Mouse (Mus musculus) heart, embryonic 15.5 days (tissue): Measurements from ENCODE around the gene Podn. TPM values are rescaled to one million over a fixed set of nuclear protein-coding genes. Genes with fewer than 3 reads are reported as not detected.

Source experiments
- ATAC-seq: fragments of 200-750 bp; cut with Nextera tagmentation; replicated peaks from 2 replicates; pipeline ENCODE4 v1.8.0; 2017; ENCODE audit warnings: low read depth, moderate TSS enrichment; ENCODE audit not compliant: insufficient number of reproducible peaks, insufficient read depth, low FRiP score
- H3K27ac ChIP-seq: fragments of 300-500 bp; sonication (generic); 2 replicates; pipeline ENCODE4 v1.5.1; 2015; ENCODE audit warnings: mild to moderate bottlenecking, inconsistent platforms
- H3K27me3 ChIP-seq: fragments of 300-500 bp; sonication (generic); 2 replicates; pipeline ENCODE4 v1.6.1; 2015; ENCODE audit warnings: inconsistent platforms
- H3K36me3 ChIP-seq: fragments of 300-500 bp; sonication (generic); 2 replicates; pipeline ENCODE4 v1.6.1; 2015; ENCODE audit warnings: mild to moderate bottlenecking, inconsistent platforms
- H3K4me1 ChIP-seq: fragments of 300-500 bp; sonication (generic); replicated peaks from 2 replicates; pipeline ENCODE4 v1.6.1; 2015; ENCODE audit warnings: inconsistent platforms
- H3K4me2 ChIP-seq: fragments of 300-500 bp; sonication (generic); 2 replicates; pipeline ENCODE4 v1.6.1; 2015; ENCODE audit warnings: inconsistent platforms, mild to moderate bottlenecking, moderate library complexity
- H3K4me3 ChIP-seq: fragments of 300-500 bp; sonication (generic); 2 replicates; pipeline ENCODE4 v1.5.1; 2015; ENCODE audit warnings: mild to moderate bottlenecking, inconsistent platforms
- H3K9ac ChIP-seq: fragments of 300-500 bp; sonication (generic); 2 replicates; pipeline ENCODE4 v1.6.1; 2015; ENCODE audit warnings: mild to moderate bottlenecking, inconsistent platforms
- H3K9me3 ChIP-seq: fragments of 300-500 bp; sonication (generic); replicated peaks from 2 replicates; pipeline ENCODE4 v1.6.1; 2016; ENCODE audit warnings: inconsistent platforms
- WGBS: fragments of 180-500 bp; shearing (Covaris S2); methylation state at CpG from one replicate; pipeline ENCODE4 v1.1.7; 2015; ENCODE audit warnings: mixed read lengths; 5-methylcytosine and 5-hydroxymethylcytosine counted together
- polyA plus RNA-seq: library from polyadenylated mRNA; unstranded; fragments of >200 nt; fragmentation: Nextera tagmentation; extraction: Ambion mirVana; gene quantifications from 2 replicates; pipeline ENCODE4 v1.2.1, GENCODE M21; 2015

The Podn gene
- polyA plus RNA-seq, 1 experiment from 2014 or later: 0.26 TPM

DNA sequence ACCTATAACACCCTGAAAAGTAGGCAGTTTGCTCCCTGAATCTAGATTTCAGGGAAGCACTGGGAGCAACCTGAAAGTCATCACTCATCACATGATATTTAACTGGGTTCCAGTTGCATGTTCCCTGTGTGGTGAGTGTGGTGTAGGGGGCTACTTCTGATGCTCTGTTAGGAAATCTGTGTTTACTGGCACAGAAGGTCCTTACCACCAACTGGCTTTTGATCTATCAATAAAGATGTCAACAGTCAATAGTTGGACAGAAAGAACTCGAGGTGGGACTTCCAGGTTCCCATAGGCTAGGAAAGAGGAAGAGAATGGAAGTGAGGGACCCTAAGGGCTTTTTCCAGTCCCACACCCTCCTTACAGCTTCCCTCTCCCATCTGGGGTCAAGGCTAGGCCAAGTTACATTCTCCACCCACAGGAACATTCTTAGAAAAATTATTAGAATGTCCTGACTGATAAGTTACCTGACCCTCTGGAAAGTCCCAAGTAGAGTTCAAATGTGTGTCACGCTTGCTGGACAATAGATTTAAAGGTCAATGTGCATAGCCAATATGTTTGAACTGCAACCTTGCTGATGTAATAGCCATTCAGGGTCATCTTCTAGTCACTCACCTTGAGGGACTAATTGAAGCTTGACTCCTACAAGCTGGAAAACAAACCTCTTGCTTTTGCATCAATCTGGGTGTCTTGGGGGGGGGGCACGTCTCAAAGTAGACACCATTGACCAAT is 18.9 kb downstream of the Podn start:
- Histone ChIP-seq H3K4me1 (no peaks in the 10 kb centered on the region), H3K27ac (no peak overlapping the region), H3K9ac (no peak overlapping the region), H3K4me2 (no peak overlapping the region), H3K4me3 (no peak overlapping the region), H3K9me3 (no peaks in the 10 kb centered on the region), H3K27me3 (no peaks in the 10 kb centered on the region), H3K36me3 (no peaks in the 10 kb centered on the region)
- 78% methylated on average over 3 of the region's 3 CpGs for WGBS
- ATAC-seq: no peak

GRCm38 (mm10) chr4:108074204-108074823 is 21.9 kb downstream of the Podn start:
- ATAC-seq: no peak
- no peak overlapping the region for H3K4me3 ChIP-seq
- no peak overlapping the region for H3K9ac ChIP-seq
- H3K36me3 ChIP-seq: no peaks in the 10 kb centered on the region
- no peaks in the 10 kb centered on the region for H3K9me3 ChIP-seq
- no peaks in the 10 kb centered on the region for H3K27me3 ChIP-seq
- peaks cover 14% of the 10 kb centered on the region for H3K4me1 ChIP-seq
- no peak overlapping the region for H3K4me2 ChIP-seq
- no peak overlapping the region for H3K27ac ChIP-seq
- WGBS: 83% methylated on average over 3 of the region's 3 CpGs

DNA sequence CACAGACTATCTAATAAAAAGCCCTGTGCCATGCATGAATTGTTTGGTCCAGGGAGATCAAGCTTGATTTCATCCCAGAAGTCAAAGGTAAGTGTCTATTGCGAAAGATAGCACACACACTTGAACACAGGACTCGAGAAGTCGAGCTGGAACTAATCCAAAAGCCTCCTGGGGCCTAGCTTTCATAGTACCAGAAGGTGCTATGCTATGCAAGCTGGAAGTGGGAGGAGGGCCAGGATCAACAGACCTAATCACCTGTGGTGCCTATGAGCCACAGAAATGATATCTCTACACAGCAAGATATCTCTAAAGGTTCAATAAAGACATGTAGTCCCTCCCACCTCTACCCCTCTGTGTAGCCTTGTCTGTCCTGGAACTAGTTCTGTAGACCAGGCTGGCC is 24.2 kb downstream of the Podn start:
- Histone ChIP-seq H3K4me2 (no peak overlapping the region), H3K36me3 (no peaks in the 10 kb centered on the region), H3K9ac (no peak overlapping the region), H3K27me3 (no peaks in the 10 kb centered on the region), H3K9me3 (no peaks in the 10 kb centered on the region), H3K4me1 (peaks cover 16% of the 10 kb centered on the region), H3K4me3 (no peak overlapping the region), H3K27ac (no peak overlapping the region)
- WGBS: 88% methylated on average over 3 of the region's 3 CpGs
- no peak for ATAC-seq

- H3K4me1 ChIP-seq: peaks cover 16% of the 10 kb centered on the region
- H3K4me2 ChIP-seq: peak overlapping the region; percentile 72
- H3K9me3 ChIP-seq: no peaks in the 10 kb centered on the region
- H3K4me3 ChIP-seq: peak overlapping the region; percentile 70
- ATAC-seq: peak; percentile 95
- no peaks in the 10 kb centered on the region; the same call in 1 of the 2 replicates for H3K36me3 ChIP-seq
- H3K27ac ChIP-seq: peak overlapping the region; percentile 56
- no peaks in the 10 kb centered on the region for H3K27me3 ChIP-seq
- peak overlapping the region; percentile 54 for H3K9ac ChIP-seq
- WGBS: 2% methylated on average over 26 of the region's 26 CpGs
Measured at GRCm38 (mm10) chr4:108071235-108071901, 24.9 kb downstream of the Podn start.

DNA sequence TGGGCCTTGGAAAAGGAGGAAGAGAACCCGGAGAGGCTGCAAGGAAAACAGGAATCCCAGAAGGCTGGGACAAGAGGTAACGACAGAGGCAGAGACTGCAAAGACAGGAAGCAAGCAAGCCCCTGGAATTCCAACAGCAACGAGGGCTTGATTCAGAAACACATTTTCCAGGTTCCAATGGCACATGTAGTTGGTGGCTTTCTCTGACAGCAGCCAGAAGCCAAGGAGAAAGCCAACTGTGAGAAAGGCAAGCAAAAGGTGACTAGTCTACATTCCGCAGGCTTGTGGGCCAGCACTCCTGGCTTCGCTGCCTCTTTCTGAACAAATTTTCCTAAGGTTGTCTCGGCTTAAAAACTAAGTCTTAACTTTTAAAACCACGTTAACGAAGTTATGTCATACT is 25.5 kb downstream of the Podn start:
- WGBS: 5% methylated on average over 8 of the region's 8 CpGs
- Histone ChIP-seq H3K9ac (peak overlapping the region; percentile 54), H3K36me3 (peaks cover 6% of the 10 kb centered on the region; the same call in 1 of the 2 replicates), H3K9me3 (no peaks in the 10 kb centered on the region), H3K4me2 (peak overlapping the region; percentile 72), H3K27ac (peak overlapping the region; percentile 56), H3K27me3 (no peaks in the 10 kb centered on the region), H3K4me3 (peak overlapping the region; percentile 70), H3K4me1 (peaks cover 16% of the 10 kb centered on the region)
- ATAC-seq: no peak

- peak overlapping the region; percentile 54 for H3K9ac ChIP-seq
- H3K4me3 ChIP-seq: peak overlapping the region; percentile 70
- no peak for ATAC-seq
- WGBS: 55% methylated on average over 4 of the region's 4 CpGs
- H3K27me3 ChIP-seq: no peaks in the 10 kb centered on the region
- H3K27ac ChIP-seq: peak overlapping the region; percentile 56
- H3K9me3 ChIP-seq: no peaks in the 10 kb centered on the region
- peaks cover 19% of the 10 kb centered on the region for H3K4me1 ChIP-seq
- peaks cover 10% of the 10 kb centered on the region; the same call in 1 of the 2 replicates for H3K36me3 ChIP-seq
- H3K4me2 ChIP-seq: peak overlapping the region; percentile 72
Measured at GRCm38 (mm10) chr4:108070286-108070685, 26.0 kb downstream of the Podn start.

GRCm38 (mm10) chr4:108068081-108068480 is 28.2 kb downstream of the Podn start:
- Histone ChIP-seq H3K27me3 (no peaks in the 10 kb centered on the region), H3K9me3 (no peaks in the 10 kb centered on the region), H3K36me3 (peaks cover 17% of the 10 kb centered on the region), H3K9ac (no peak overlapping the region), H3K27ac (no peak overlapping the region), H3K4me1 (peaks cover 21% of the 10 kb centered on the region), H3K4me2 (no peak overlapping the region), H3K4me3 (no peak overlapping the region)
- 79% methylated on average over 2 of the region's 2 CpGs for WGBS
- no peak for ATAC-seq

DNA sequence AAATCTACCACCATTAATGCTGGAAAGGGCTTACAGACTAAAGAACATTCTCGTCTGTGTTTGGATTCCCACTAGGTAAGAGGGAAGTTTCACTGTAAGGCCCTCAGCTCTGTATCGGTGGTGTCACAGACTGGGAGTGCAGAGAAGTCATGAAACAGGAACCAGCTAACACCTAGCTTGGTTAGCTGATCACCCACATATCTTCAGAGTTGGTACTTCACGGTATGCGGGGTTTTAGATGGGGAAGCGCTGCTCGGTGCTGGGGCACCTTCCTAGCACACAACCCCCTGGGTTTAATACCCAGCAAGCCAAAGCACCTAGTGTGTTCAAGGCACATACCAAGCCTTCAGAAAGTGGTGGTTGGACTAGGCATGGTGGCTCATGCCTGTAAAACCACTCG is 29.0 kb downstream of the Podn start:
- Histone ChIP-seq H3K4me3 (no peak overlapping the region), H3K9me3 (no peaks in the 10 kb centered on the region), H3K27me3 (no peaks in the 10 kb centered on the region), H3K27ac (no peak overlapping the region), H3K9ac (no peak overlapping the region), H3K4me2 (no peak overlapping the region), H3K36me3 (peaks cover 25% of the 10 kb centered on the region), H3K4me1 (peaks cover 21% of the 10 kb centered on the region)
- ATAC-seq: no peak
- WGBS: 85% methylated on average over 7 of the region's 7 CpGs

GRCm38 (mm10) chr4:108066569-108066968 is 29.7 kb downstream of the Podn start:
- Histone ChIP-seq H3K9ac (no peak overlapping the region), H3K27me3 (no peaks in the 10 kb centered on the region), H3K36me3 (peaks cover 27% of the 10 kb centered on the region), H3K4me1 (peaks cover 21% of the 10 kb centered on the region), H3K4me3 (no peak overlapping the region), H3K9me3 (no peaks in the 10 kb centered on the region), H3K4me2 (no peak overlapping the region), H3K27ac (no peak overlapping the region)
- ATAC-seq: no peak
- 77% methylated on average over 4 of the region's 4 CpGs for WGBS

- H3K27ac ChIP-seq: no peak overlapping the region
- no peaks in the 10 kb centered on the region for H3K9me3 ChIP-seq
- peaks cover 27% of the 10 kb centered on the region for H3K36me3 ChIP-seq
- no peak overlapping the region for H3K9ac ChIP-seq
- no peak overlapping the region for H3K4me2 ChIP-seq
- H3K4me3 ChIP-seq: no peak overlapping the region
- H3K27me3 ChIP-seq: no peaks in the 10 kb centered on the region
- H3K4me1 ChIP-seq: peaks cover 17% of the 10 kb centered on the region
- WGBS: 48% methylated on average over 2 of the region's 2 CpGs
- no peak for ATAC-seq
Measured at GRCm38 (mm10) chr4:108065176-108065844, 30.9 kb downstream of the Podn start.

DNA sequence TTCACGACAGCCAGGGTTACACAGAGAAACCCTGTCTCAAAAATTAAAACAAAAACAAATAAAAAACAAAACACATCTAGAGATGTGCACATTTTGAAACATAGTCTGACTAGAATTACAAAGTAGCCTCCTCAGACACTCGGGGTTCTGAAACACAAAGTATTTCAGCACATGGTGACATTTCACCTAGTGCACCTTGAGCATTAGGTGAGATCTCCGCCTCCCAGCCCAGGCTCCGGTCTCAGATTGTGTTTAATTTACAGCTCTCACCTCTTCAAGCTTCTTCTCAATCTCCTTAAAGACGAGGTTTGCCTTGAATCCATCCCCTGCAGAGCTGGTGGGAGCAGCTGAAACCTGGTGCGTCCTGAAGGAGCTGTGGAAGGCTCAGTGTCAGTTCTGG is 32.6 kb downstream of the Podn start:
- WGBS: 81% methylated on average over 6 of the region's 6 CpGs
- peaks cover 32% of the 10 kb centered on the region for H3K36me3 ChIP-seq
- H3K27me3 ChIP-seq: no peaks in the 10 kb centered on the region

More for the DNA sequence above, 32.6 kb downstream of the Podn start:
- Histone ChIP-seq H3K27ac (no peak overlapping the region), H3K4me1 (0 out of 2 replicates have a peak, but pooled peaks cover 8% of the 10 kb centered on the region), H3K4me2 (no peak overlapping the region), H3K9ac (no peak overlapping the region), H3K9me3 (no peaks in the 10 kb centered on the region), H3K4me3 (no peak overlapping the region)
- ATAC-seq: no peak
